Mouse (Mus musculus): Measurements from ENCODE around the gene Gm20388.
A peak's percentile ranks its signal among the peaks of the same experiment; 100 is the strongest.

Gm20388 gene

DNA sequence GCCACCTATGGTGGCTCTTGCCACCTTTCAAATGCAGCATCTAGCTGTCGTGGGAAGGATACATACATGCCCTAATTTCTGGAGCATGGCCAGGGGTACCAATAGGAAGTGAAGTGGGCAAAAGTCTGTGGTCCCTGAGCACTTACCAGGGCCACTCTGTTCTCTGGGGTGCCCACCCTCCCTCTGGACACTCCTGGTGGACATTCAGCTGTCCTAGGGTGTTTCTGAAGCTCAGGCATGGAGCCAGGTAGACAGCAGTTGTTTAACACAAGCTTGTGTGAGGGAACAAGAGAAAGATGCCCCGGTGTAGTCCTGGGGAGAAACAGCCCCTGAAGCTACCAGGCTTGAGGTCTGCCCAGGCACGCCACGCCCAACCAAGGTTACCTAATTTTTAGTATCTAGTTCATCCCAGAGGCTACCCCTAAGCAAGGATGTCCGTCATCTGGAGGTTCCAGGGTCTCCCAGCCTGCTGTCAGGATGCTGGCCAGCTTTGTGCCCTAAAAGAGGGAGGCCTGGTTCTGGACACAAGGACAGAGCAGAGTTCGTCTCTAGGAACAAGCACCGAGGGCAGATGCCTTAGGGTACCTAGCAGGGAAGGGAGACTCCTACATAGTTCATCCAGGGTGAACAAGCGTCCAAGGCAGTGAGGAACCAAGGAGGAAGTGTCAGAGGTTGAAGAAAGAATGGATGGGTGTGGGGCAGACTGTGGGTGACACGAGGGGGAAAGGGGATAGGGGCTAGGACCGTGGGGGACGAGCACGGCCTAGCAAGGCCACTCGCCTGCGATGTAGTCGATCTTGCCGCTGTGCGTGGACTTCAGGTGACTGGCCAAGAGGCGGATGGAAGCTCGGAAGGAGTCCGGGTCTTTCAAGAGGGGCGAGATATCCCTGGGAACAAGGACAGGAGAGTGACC is 2665.3 kb downstream of the Gm20388 start:
- no peak for DNase-seq (ENCODE audit: low spot score in 2 of 2)

GRCm38 (mm10) chr8:122576648-122577022 is 2666.0 kb downstream of the Gm20388 start, which contains the start of gene Aprt:
Gene Aprt (minus strand): TSS chr8:122576909.
- peak; percentile 91 to 92 for DNase-seq (ENCODE audit: low spot score in 2 of 2)

DNA sequence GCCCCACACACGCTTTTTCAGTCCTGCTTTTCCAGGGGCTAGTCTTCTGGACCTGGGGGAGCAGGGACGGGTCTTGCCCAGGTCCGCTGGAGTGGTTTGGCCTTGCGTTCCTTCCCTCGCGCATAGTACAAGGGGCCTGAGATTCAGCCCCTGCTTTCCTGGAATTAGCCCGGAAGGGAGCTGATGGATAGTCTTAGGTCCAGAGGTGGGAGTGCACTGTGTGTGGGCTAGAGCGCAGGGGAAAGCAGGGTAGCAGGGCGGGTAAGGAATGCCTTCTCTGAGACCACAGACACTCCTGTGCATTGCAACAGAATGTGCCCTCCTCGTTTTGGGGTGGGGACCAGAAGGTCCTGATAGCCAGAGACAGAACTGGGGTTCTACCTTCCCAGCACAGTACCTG is 2666.5 kb downstream of the Gm20388 start:
- no peak for DNase-seq (ENCODE audit: low spot score in 2 of 2)

DNA sequence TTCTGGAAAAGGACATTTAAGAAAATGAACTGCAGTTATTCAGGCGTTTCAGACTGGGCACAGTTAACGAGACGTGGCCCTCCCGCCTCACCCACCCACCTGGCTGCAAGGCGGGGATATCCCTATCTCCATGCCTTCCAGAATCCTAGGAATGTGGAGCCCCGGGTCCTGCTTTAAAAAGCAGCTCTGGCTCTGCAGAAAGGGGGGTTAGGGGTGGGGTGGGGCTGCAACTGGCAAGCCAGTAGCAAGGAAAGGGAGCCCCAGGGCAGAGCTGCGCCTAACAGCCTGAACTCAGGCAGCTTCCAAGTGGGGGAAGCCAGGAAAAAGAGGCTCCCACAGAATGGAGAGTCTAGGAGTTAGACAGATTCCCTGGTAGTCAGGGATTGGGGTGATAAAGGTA is 2668.6 kb downstream of the Gm20388 start:
- no peak for DNase-seq (ENCODE audit: low spot score in 2 of 2)

GRCm38 (mm10) chr8:122580926-122581325 is 2670.3 kb downstream of the Gm20388 start:
- no peak for DNase-seq (ENCODE audit: low spot score in 2 of 2)

DNA sequence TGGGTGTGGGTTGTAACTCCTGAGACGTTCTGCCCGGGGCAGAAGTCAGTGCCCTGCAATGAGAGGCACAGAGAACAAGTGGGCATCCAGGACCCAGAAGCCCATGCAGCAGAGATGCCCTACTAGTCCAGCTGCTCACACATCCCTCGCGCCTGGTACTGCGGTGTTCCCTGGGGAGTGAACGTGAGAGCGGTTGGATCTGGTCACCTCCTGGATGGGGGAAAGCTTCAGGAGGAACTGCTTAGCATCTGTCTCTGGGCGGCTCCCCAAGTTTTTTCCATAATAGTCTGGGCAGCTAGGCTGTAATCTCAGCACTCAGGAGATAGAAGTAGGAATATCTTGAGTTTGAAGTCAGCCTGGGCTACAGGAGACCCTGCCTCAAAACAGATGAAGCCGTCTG is 2674.3 kb downstream of the Gm20388 start:
- DNase-seq (ENCODE audit: low spot score in 2 of 2) = no peak

- DNase-seq (ENCODE audit: low spot score in 2 of 2) = no peak
Measured at GRCm38 (mm10) chr8:122585411-122585891, 2674.8 kb downstream of the Gm20388 start.

DNA sequence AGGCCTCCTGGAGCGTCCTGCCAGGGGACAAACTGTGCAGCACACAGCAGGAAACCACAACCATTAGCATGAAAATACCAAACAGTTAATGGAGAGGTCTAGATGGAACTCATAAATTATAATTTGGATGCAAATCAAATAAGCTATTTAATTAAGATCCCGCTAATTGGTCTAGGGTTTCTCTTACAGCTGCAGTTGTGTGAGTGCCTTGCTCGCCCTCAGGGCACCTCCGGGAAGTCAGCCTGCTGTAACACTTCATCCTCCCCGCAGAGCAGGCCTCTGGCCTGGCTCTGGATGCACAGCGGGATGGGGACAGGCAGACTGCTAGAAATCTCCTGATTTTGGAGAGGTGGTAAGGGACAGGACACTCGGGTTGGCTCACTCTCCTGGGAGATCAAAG is 2675.5 kb downstream of the Gm20388 start:
- no peak for DNase-seq (ENCODE audit: low spot score in 2 of 2)

- no peak for DNase-seq (ENCODE audit: low spot score in 2 of 2)
Measured at GRCm38 (mm10) chr8:122586749-122587148, 2676.1 kb downstream of the Gm20388 start.

DNA sequence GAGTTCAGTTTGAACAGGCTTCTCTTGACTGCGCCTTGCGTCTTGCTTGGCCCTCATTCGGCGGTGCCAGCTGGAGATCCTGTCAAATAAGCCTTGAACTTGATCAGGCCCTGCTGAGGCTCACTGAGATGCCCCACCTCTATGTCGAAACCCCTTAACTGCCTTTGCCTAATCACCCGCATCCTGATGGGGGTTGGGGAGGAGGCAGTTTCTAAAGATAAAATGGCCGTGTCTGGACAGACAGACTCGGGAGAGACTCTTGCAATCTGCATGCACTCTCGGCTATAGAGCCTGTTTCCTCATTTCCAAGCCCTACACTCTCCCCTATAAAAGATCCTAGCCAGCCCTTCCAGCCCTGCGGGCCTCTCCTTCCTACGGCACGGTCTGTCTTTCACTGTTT is 2682.6 kb downstream of the Gm20388 start:
- DNase-seq (ENCODE audit: low spot score in 2 of 2) = no peak

DNA sequence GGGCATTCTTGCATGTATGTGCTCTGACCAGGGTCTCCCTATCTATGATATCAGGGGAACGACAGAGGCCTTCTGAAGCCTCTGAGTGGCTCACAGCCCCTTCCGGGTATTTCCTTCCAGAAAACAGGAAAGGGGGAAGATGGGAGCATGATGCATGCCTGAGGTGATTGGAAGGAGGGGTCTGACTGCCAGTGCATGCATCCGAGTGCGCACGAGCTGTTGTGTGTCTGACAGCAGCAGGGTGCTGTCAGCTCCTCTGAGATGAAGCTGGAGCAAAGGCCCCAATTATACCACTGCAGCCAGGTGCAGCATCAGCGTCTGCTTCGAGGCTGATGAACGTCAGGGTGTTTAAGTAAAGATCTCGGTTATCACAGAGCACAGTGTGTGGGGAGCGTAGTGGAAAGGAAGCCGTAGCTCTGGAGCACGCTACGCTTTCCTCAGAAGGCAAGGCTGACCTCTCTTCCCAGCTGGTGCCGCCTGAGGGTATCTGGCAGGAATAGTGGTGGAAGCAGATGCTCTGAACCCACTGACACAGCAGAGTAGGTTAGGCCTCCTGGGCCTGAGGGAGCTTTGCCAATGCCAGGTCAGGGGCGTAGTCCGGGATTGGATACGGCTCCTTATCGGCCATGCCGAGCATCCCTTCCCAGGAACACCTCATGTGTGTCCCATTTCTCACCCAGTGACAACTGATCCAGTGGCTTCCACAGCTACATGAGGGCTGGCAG is 2683.3 kb downstream of the Gm20388 start:
- DNase-seq (ENCODE audit: low spot score in 2 of 2) = no peak

DNA sequence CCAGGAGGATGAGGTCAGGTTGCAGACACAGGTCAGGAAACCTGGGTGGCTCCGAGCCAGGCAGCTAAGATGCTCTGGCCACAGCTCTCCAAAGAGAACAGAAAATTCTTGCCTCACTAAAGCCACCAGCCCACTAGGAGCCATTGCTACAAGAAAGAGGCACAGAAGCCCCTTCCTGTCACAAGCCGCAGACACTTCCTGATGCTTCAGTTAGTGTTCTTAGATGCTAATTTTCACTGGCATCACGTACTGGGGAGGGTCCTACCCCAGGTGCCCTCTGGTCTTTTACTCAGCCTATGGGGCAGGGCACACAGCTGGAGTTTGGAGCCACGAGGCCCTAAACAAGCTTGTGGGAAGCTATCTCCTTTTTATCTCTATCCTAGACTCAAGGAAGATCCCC is 2685.4 kb downstream of the Gm20388 start:
- no peak for DNase-seq (ENCODE audit: low spot score in 2 of 2)

DNA sequence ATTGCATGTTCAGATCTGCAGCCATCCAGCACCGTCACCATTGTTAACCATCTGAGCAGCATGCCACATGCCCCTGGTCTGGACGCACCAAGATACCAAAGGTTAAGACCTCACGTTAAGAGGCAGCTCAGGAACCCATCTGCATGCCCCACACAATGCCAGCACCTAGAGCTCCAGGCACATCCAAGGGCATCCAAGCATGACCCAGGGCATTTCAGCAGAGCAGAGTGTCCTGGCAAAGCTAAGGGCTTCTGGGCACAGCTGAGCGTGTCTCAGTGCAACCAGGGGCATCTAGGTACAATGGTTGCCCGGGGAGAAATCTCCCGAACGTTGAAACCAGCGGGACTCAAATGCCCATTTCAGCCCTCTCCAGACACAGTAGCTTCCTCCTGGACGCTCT is 2690.0 kb downstream of the Gm20388 start:
- no peak for DNase-seq (ENCODE audit: low spot score in 2 of 2)

GRCm38 (mm10) chr8:122604640-122605039 is 2694.0 kb downstream of the Gm20388 start:
- DNase-seq (ENCODE audit: low spot score in 2 of 2) = no peak

DNA sequence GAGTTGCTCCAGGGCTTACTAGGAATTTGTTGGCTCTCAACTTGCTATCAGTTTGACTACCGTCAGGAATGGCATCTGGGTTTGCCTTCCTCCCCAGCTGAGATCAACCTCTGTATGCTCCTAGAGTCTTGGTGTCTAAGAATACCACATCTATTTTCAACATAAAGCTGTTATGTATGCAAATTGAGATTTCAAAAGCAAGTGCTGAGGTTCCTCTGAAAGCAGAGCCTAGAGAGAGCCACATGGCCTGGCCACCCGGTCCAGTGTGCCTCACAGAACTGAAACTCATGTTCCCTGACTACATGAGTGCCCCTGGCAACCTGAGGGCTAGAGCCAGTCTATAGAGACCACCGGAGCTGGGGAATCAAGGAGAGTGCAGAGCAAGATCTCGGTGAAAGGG is 2694.7 kb downstream of the Gm20388 start:
- no peak for DNase-seq (ENCODE audit: low spot score in 2 of 2)

DNA sequence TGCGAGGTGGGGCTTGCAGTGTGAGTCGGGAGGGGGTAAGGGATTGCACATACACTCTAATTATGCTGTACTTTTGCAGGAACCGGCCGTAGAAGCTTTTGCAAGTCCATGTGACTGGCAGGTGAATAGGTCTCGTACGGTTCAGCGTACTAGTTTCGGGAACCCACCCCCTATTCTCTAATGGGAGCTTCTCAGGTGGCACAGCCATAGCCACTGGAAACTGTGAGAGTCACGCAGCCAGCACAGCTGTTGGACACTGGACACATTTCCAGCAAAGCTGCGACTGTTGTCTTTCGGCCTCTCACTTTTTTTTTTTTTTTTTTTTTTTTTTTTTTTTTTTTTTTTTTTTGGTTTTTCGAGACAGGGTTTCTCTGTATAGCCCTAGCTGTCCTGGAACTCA is 2696.2 kb downstream of the Gm20388 start:
- DNase-seq (ENCODE audit: low spot score in 2 of 2) = no peak

GRCm38 (mm10) chr8:122610209-122610608 is 2699.6 kb downstream of the Gm20388 start:
- no peak for DNase-seq (ENCODE audit: low spot score in 2 of 2)

DNA sequence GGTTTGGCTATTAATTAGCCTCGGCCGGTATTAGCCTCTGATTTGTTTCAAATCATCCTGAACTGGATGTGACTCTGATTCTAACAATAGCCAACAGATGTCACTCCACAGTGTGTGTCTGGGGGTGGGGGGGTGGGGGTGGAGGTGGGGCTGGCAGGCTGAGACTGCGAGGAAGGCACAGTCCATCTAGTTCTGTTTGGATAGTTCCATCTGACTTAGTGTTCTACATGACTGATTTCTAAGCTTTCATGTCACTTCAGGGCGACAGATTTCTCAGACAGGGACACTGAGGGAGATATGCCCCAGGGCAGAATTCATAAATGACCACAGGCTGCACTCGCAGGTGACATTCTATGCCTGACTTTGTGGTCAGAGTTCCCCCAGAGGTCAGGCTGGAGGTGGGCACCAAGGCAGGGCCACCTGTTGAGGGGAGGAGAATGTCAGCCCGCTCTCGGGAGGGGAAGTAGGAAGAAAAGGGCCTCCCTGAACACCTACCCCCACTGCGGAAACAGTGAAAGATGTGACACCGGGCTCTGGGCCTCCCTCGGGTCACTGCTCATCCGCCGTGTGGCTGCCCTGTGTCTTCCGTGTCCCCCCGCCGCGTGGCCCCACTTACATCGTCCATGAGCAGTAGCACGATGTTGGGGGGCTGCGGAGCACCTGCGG is 2700.1 kb downstream of the Gm20388 start:
- DNase-seq (ENCODE audit: low spot score in 2 of 2) = no peak

- DNase-seq (ENCODE audit: low spot score in 2 of 2) = peak; percentile 91 to 93
Measured at GRCm38 (mm10) chr8:122611295-122612133, 2700.9 kb downstream of the Gm20388 start, which contains the start of the genes Galns and Trappc2l. Gene Galns (minus strand): TSS chr8:122611463. Gene Trappc2l (plus strand): TSS chr8:122611640.

DNA sequence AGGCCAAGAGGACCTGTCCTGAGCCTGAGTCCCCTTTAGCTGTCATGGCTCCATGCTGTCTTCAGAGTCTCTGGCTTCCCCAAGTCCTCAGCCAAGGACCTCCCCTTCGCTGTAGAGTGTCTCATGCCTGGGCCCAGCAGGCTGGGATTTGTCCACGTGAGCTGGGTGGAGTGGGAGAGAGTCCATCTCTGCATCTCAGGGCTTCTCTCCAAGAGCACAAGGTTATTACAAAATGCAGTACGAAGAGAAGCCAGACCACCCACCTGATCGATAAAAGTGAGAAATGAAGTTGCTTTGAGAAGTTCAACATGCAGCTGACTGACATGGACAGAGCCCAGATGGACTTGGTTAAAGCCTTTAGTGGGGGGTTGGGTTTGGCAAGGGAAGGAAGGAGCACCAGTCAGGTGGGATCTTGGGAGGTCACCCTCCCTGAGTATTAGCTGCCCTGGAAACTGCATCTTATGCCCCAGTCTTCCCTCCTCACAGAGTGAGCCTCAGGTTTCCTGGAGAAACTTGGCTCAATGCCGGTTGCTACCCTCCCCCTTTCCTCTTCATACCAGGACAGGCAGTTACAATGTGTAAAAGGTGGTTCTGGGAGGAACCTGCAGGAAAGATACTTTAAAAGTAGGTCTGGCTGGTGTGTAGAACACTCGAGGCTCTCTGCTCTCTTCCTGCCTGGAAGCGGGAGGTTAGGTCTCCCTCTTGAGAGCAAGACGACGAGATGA is 2705.7 kb downstream of the Gm20388 start:
- DNase-seq (ENCODE audit: low spot score in 2 of 2) = no peak
